In genomic region chr7:45833148-45833790, GRCm38 (mm10) we compare ENCODE assay signal across 7 mouse cellular contexts. TPM values are rescaled to one million over a fixed set of nuclear protein-coding genes. Genes with fewer than 3 reads are reported as not detected.
DNase-seq lines count a peak whose midpoint lies in the region; ATAC-seq lines count a peak whose summit lies in the region.

No protein-coding gene starts in this region.

- H3K4me1 ChIP-seq in embryonic facial prominence, embryonic 13.5 days = peaks cover 26% of the 10 kb centered on the region
- peaks cover 12% of the 10 kb centered on the region for H3K4me1 ChIP-seq in intestine, embryonic 14.5 days (replicated peaks; ENCODE audit: control insufficient read depth, insufficient read depth, low read length)
- peaks cover 11% of the 10 kb centered on the region for H3K4me1 ChIP-seq in midbrain, embryonic 14.5 days (ENCODE audit: control insufficient read depth, insufficient read depth, low read length)

- H3K9me3 ChIP-seq in embryonic facial prominence, embryonic 13.5 days = no peaks in the 10 kb centered on the region
- no peaks in the 10 kb centered on the region for H3K9me3 ChIP-seq in intestine, embryonic 14.5 days (ENCODE audit: control insufficient read depth, low read length)
- no peaks in the 10 kb centered on the region for H3K9me3 ChIP-seq in midbrain, embryonic 14.5 days (ENCODE audit: control insufficient read depth, low read length)

- WGBS in embryonic facial prominence, embryonic 13.5 days = under 1% methylated on average over 67 of the region's 86 CpGs
- under 1% methylated on average over 69 of the region's 86 CpGs for WGBS in intestine, embryonic 14.5 days
- 1% methylated on average over 79 of the region's 86 CpGs for WGBS in midbrain, embryonic 14.5 days

- ATAC-seq in embryonic facial prominence, embryonic 13.5 days (ENCODE audit: insufficient number of reproducible peaks, insufficient read depth, low FRiP score, low TSS enrichment, low read depth) = no peak
- ATAC-seq in intestine, embryonic 14.5 days (replicated peaks; ENCODE audit: low FRiP score, low TSS enrichment, low read depth) = 0 out of 2 replicates have a peak, but pooled peaks have one; percentile 5
- ATAC-seq in midbrain, embryonic 14.5 days (ENCODE audit: low FRiP score, low TSS enrichment) = no peak
- ATAC-seq in inflammation-experienced regulatory T-cells, adult 6 months = no peak

- intact Hi-C loops in left cerebral cortex, postnatal 36 days (cut with DNase I) = no loop called here

- H3K4me3 ChIP-seq in embryonic facial prominence, embryonic 13.5 days = peak overlapping the region; percentile 46
- peak overlapping the region; percentile 39 for H3K4me3 ChIP-seq in intestine, embryonic 14.5 days (ENCODE audit: low read depth, low read length)
- peak overlapping the region; percentile 27 for H3K4me3 ChIP-seq in midbrain, embryonic 14.5 days (replicated peaks; ENCODE audit: low read depth, low read length)

- no peak overlapping the region for H3K27ac ChIP-seq in embryonic facial prominence, embryonic 13.5 days
- no peak overlapping the region for H3K27ac ChIP-seq in intestine, embryonic 14.5 days (ENCODE audit: low read depth)
- H3K27ac ChIP-seq in midbrain, embryonic 14.5 days (replicated peaks; ENCODE audit: low read depth, low read length) = no peak overlapping the region

- peak overlapping the region; percentile 61 for H3K4me2 ChIP-seq in embryonic facial prominence, embryonic 13.5 days
- peak overlapping the region; percentile 50 for H3K4me2 ChIP-seq in intestine, embryonic 14.5 days (ENCODE audit: low read length)
- peak overlapping the region; percentile 42 for H3K4me2 ChIP-seq in midbrain, embryonic 14.5 days (ENCODE audit: low read length)

- peaks cover 69% of the 10 kb centered on the region for H3K27me3 ChIP-seq in embryonic facial prominence, embryonic 13.5 days
- H3K27me3 ChIP-seq in intestine, embryonic 14.5 days (replicated peaks; ENCODE audit: control insufficient read depth, insufficient read depth, low read length) = peaks cover 52% of the 10 kb centered on the region
- H3K27me3 ChIP-seq in midbrain, embryonic 14.5 days (ENCODE audit: control insufficient read depth, insufficient read depth, low read length) = peaks cover 46% of the 10 kb centered on the region

- peak overlapping the region; percentile 67 for H3K9ac ChIP-seq in embryonic facial prominence, embryonic 13.5 days
- H3K9ac ChIP-seq in intestine, embryonic 14.5 days (ENCODE audit: low read length) = peak overlapping the region; percentile 13; the same call in 1 of the 2 replicates
- H3K9ac ChIP-seq in midbrain, embryonic 14.5 days (replicated peaks; ENCODE audit: low read length) = peak overlapping the region; percentile 23; the same call in 1 of the 2 replicates

- peak; percentile 46 to 63 for DNase-seq in left cerebral cortex, postnatal 36 days (ENCODE audit: low spot score in 2 of 2)
- no peak for DNase-seq in left cerebral cortex, adult 9 months (ENCODE audit: low spot score in 2 of 2)
- peak; percentile 66 for DNase-seq in intestine, embryonic 14.5 days (ENCODE audit: low spot score)
- DNase-seq in midbrain, embryonic 14.5 days = peak; percentile 33
- DNase-seq in ovary, adult 18-20 months (ENCODE audit: low spot score) = no peak

- peaks cover 11% of the 10 kb centered on the region for H3K36me3 ChIP-seq in embryonic facial prominence, embryonic 13.5 days
- peaks cover 13% of the 10 kb centered on the region for H3K36me3 ChIP-seq in intestine, embryonic 14.5 days (ENCODE audit: control insufficient read depth, insufficient read depth, low read length)
- peaks cover 8% of the 10 kb centered on the region; the same call in 1 of the 2 replicates for H3K36me3 ChIP-seq in midbrain, embryonic 14.5 days (ENCODE audit: control insufficient read depth, insufficient read depth, low read length)

RNA-seq across cellular contexts. Expression of gene Grwd1, which starts 2.5 kb away (rescaled TPM):
- total RNA-seq in left cerebral cortex, postnatal 36 days (2021) = 10 to 100 TPM; 19.5 to 21.0 TPM
- 62.7 and 74.0 TPM in 2 replicates for polyA plus RNA-seq in embryonic facial prominence, embryonic 13.5 days (2015; fragmentation: Nextera tagmentation; extraction: Ambion mirVana)
- polyA plus RNA-seq in intestine, embryonic 14.5 days (2014; fragmentation: Nextera tagmentation; extraction: Ambion mirVana) = 86.9 and 95.1 TPM in 2 replicates
- polyA plus RNA-seq in midbrain, embryonic 14.5 days (2014; fragmentation: Nextera tagmentation; extraction: Ambion mirVana) = 37.2 and 37.4 TPM in 2 replicates
- 10 to 100 TPM; 16.5 to 29.3 (median 27.2) TPM for polyA plus RNA-seq in inflammation-experienced regulatory T-cells, adult 6 months (2017; shearing (Covaris generic))

RNA-seq across cellular contexts. Expression of gene Kcnj14, which starts 8.7 kb away (rescaled TPM):
- total RNA-seq in left cerebral cortex, postnatal 36 days (2021) = 1 to 10 TPM; 2.3 to 3.0 TPM
- polyA plus RNA-seq in embryonic facial prominence, embryonic 13.5 days (2015; fragmentation: Nextera tagmentation; extraction: Ambion mirVana) = 2.2 TPM in 2 replicates
- 1.2 and 1.5 TPM in 2 replicates for polyA plus RNA-seq in intestine, embryonic 14.5 days (2014; fragmentation: Nextera tagmentation; extraction: Ambion mirVana)
- 0.63 and 0.88 TPM in 2 replicates for polyA plus RNA-seq in midbrain, embryonic 14.5 days (2014; fragmentation: Nextera tagmentation; extraction: Ambion mirVana)
- polyA plus RNA-seq in inflammation-experienced regulatory T-cells, adult 6 months (2017; shearing (Covaris generic)) = not detected

RNA-seq across cellular contexts. Expression of gene Cyth2, which starts 18.9 kb away (rescaled TPM):
- 100 to 1,000 TPM; 199 to 210 TPM for total RNA-seq in left cerebral cortex, postnatal 36 days (2021)
- 133 and 138 TPM in 2 replicates for polyA plus RNA-seq in embryonic facial prominence, embryonic 13.5 days (2015; fragmentation: Nextera tagmentation; extraction: Ambion mirVana)
- polyA plus RNA-seq in intestine, embryonic 14.5 days (2014; fragmentation: Nextera tagmentation; extraction: Ambion mirVana) = 91.9 and 95.5 TPM in 2 replicates
- 281 and 288 TPM in 2 replicates for polyA plus RNA-seq in midbrain, embryonic 14.5 days (2014; fragmentation: Nextera tagmentation; extraction: Ambion mirVana)
- 10 to 100 TPM; 11.9 to 19.8 (median 16.7) TPM for polyA plus RNA-seq in inflammation-experienced regulatory T-cells, adult 6 months (2017; shearing (Covaris generic))

RNA-seq across cellular contexts. Expression of gene Kdelr1, which starts 39.3 kb away (rescaled TPM):
- total RNA-seq in left cerebral cortex, postnatal 36 days (2021) = 10 to 100 TPM; 71.0 to 80.0 TPM
- polyA plus RNA-seq in embryonic facial prominence, embryonic 13.5 days (2015; fragmentation: Nextera tagmentation; extraction: Ambion mirVana) = 62.6 and 74.4 TPM in 2 replicates
- 120 and 124 TPM in 2 replicates for polyA plus RNA-seq in intestine, embryonic 14.5 days (2014; fragmentation: Nextera tagmentation; extraction: Ambion mirVana)
- 99.1 and 126 TPM in 2 replicates for polyA plus RNA-seq in midbrain, embryonic 14.5 days (2014; fragmentation: Nextera tagmentation; extraction: Ambion mirVana)
- 10 to 100 TPM; 18.9 to 39.3 (median 36.9) TPM for polyA plus RNA-seq in inflammation-experienced regulatory T-cells, adult 6 months (2017; shearing (Covaris generic))

RNA-seq across cellular contexts. Expression of gene Grin2d, which starts 44.9 kb away (rescaled TPM):
- 10 to 100 TPM; 10.2 to 12.3 TPM for total RNA-seq in left cerebral cortex, postnatal 36 days (2021)
- polyA plus RNA-seq in embryonic facial prominence, embryonic 13.5 days (2015; fragmentation: Nextera tagmentation; extraction: Ambion mirVana) = 0.56 and 0.72 TPM in 2 replicates
- polyA plus RNA-seq in intestine, embryonic 14.5 days (2014; fragmentation: Nextera tagmentation; extraction: Ambion mirVana) = 0.24 and 0.37 TPM in 2 replicates
- polyA plus RNA-seq in midbrain, embryonic 14.5 days (2014; fragmentation: Nextera tagmentation; extraction: Ambion mirVana) = 2.3 and 4.4 TPM in 2 replicates
- not detected for polyA plus RNA-seq in inflammation-experienced regulatory T-cells, adult 6 months (2017; shearing (Covaris generic))

Comparison
In these comparisons a context has a peak if more than half of its experiments do, and no peak if none do; other contexts are left out.
1. DNase-seq: peak in left cerebral cortex, postnatal 36 days (2 of 2), intestine, embryonic 14.5 days (single experiment) and midbrain, embryonic 14.5 days (single experiment); none in left cerebral cortex, adult 9 months (0 of 2) and ovary, adult 18-20 months (single experiment).
2. H3K9ac ChIP-seq: peak in every context shown above with its lines; median percentile 67 in embryonic facial prominence, embryonic 13.5 days; 23 in midbrain, embryonic 14.5 days; 13 in intestine, embryonic 14.5 days.
3. Peak in every context shown above with its lines, with median percentiles within 50 percentile points of each other: H3K4me2 ChIP-seq and H3K4me3 ChIP-seq.